Mouse (Mus musculus): ENCODE results near the gene Dffa.
"Not testable (repeated sequence)": the region's sequence is repeated elsewhere in the genome, so short reads cannot be mapped to it uniquely, and the experiment has no call there.

Gene Dffa

DNA sequence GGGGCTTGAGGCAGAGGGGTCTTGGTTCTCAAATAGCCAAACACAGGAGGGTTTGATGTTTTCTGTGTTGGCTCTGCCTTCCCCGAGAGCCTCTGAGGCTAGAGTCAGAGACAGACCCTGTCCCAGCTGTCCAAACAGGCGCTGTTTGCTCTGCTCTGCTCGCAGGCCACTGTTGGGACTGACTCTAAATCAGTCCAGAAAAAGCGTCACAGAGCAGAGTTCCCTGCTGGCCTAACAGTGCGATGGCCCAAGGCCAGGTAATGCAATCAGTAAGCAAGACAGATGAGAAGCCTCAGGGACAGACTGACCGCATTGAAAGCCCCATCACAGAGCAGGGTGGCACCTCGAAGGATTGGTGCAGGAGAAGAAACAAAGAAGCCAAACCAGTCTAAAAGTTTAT is 45.7 kb downstream of the Dffa start:
- DNase-seq: no peak

DNA sequence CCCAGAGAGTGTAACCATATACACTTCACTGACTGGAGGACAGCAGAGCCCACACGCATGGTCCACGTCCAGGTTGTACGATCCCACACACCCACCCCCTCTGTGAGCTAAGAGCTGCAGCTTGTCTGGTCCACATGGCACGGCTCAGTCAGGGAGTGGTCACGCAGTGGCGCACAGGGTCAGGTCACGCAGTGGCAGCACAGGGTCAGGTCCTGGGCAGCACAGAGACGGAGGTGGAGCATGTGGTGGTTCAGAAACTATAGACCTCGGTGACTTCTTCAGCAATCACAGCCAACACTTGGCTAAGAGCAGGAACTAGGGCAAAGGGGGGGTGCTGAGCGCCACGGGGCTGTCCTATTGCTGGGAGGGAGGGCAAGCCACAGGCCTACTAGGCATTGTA is 46.3 kb downstream of the Dffa start:
- DNase-seq: no peak

- DNase-seq: no peak
Measured at GRCm38 (mm10) chr4:149150721-149151120, 46.8 kb downstream of the Dffa start.

DNA sequence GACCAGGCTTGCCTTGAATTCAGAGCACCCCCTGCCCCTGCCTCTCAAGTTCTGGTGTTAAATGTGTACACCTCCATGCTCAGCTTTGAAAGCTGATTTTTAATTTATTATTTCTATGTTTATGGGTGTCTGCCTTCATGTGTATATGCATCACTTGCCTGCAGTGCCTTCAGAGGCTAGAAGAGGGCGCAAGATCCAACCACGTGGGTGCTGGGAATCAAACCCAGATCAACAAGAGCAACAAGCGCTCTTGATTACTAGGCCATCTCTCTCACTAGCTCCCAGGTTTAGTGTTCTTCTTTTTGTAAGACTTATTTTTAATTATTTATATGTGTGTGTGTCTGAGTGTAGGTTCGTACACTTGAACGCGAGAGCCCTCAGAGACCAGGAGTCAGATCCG is 50.9 kb downstream of the Dffa start:
- no peak for DNase-seq

DNA sequence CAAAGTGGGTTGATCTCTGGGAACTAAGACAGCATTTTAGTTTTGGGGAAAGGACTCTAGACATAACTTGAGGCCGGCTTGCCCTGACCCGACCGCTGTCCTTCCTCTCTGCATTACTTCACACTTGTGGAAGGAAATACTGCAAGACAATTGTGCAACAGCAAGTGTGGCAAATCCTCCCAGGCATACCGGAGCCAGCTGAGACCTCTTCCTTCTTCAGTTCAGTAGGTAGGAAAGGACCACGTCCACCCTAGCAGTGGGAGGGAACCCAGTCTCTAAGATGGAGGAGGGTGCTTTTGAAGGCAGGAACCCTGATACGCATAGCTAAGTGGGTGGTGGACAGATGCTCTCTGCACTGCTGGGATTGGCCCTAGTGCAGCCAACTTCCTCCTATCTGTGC is 51.8 kb downstream of the Dffa start:
- DNase-seq: no peak

GRCm38 (mm10) chr4:149157415-149157973 is 53.5 kb downstream of the Dffa start:
- no peak for DNase-seq

DNA sequence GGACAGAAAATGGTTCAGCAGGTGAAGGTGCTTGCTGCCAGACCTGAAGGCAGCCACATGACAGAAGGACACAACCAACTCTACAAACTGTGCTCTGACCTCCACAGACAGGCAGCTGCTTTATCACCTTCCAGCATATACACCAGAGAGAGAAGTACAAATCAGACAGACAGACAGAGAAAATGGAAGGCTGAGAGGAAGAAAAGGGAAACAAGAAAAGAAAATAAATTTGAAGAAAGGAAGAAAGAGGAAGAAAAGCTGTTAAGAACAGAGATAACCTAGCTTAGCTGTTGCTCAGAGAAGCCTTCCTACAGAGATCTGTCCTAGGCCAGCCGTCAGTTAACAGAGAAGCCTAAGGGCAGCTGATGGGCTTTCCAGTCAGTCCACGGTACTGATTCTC is 55.3 kb downstream of the Dffa start:
- DNase-seq: no peak

- DNase-seq: no peak
Measured at GRCm38 (mm10) chr4:149159891-149160290, 55.9 kb downstream of the Dffa start.

DNA sequence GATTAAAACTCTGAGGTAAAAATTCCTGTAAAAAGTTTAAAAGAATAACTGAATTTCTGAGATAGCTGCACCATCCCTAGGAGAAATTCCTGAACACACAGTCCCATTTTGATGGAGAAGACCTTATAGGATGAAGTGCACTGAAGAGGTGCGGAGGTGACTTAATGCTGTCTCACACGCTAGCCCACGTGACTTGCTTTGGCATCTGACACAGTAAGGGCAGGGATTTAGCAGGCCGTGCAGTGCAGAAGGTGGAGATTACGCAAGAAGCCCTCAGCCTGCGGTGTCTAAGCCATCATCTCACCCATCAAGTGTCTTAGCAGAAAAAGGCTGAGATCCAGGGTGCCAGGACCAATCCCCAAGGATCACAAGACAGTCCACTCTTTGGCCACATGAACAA is 57.2 kb downstream of the Dffa start:
- no peak for DNase-seq

GRCm38 (mm10) chr4:149163196-149163595 is 59.2 kb downstream of the Dffa start:
- no peak for DNase-seq

DNA sequence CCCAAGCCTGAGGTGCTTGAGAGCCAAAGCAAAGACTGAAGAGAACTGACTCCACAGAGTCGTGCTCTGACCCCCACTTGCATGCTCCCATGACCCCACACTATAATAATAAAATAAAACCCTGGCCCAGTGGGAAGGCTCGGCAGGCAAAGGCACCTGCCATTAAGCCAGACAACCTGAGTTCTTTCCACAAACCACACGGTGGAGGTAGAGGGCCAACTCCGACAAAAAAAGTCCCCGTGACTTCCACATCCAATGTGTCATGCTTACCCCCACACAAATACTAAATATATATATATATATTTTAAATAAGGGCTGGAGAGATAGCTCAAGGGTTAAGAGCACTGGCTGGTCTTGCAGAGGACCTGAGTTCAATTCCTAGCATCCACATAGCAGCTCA is 60.2 kb downstream of the Dffa start:
- DNase-seq: no peak

DNA sequence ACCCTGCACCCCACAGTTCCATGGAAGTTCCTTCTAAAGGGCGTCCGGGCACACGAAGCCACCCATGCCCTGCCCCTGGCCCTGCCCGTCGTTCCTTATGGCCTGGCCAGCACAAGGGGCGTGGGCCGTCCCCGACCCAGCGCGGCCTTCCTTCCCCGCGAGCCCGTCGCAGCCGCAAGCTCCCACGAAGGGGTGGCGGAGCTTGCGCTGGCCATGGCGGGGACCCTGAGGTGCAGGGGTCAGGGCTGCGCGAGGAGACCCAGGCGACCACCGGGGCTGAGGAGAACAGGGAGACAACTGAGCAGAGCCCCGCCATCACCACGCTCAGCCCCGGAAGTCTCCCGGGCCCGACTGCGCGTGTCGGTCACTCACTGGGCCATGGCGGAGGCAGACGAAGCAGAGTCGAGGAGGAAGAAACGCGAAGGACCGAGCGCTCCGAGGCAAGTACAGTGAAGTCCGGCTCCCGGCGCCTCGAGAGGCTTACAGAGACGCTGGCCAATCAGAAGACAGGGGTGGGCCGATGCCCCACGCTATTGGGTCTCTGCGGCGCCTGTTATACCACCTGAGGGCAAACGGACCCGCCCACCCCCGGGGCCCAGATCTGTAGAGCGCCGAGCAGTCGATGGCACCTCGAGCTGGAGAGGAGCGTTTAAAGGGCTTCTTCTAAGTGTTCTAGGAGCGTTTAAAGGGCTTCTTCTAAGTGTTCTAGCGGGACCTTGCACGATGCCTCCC is 62.4 kb downstream of the Dffa start, which contains the start of gene Pgd:
Gene Pgd, minus strand, starts transcription at position 557 of the 732 bp plus-strand sequence.
- peak; percentile 96 for DNase-seq

DNA sequence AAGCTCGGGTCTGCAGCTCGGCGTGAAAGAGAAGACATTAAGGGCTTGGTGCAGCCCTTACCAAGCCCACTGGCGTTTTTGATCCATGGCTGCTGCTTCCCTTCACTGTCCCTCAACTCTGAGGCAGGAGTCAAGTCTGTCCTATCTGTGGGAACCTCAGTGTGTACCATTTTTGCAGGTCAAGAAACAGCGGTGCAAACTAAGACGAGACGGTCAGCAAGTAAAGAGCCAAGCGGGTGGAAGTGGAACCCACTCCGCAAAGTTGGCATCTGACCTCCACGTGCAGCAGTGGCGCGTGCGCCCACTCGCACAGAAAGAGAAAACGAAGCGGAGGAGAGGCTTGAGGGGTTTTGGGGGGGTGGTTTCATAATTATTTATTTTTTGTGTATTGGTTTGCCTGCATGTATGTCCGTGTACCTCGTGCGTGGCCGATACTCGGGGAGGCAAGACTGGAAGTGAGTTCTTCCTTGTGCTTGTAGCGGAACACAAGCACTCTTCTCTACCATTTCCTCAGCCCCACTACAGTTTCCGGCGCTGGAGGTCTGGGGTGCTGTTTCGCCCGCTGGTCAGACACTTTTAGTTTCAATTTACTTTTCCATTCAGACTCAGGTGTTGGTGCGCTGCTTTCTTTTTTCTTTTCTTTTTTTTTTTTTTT is 63.1 kb downstream of the Dffa start:
- no peak for DNase-seq

- DNase-seq: no peak
Measured at GRCm38 (mm10) chr4:149168016-149168415, 64.1 kb downstream of the Dffa start.

GRCm38 (mm10) chr4:149169926-149170325 is 66.0 kb downstream of the Dffa start:
- DNase-seq: not testable (repeated sequence)
